Mouse (Mus musculus) layer of hippocampus, postnatal 10 days (tissue): ENCODE measurements around the gene Nek9. TPM values are rescaled to one million over a fixed set of nuclear protein-coding genes. Genes with fewer than 3 reads are reported as not detected.

Source experiments
- DNase-seq, 2 experiments: peaks; one replicate each; pipeline ENCODE4 v3.0.0; 2021; ENCODE audit warnings: low spot score in 2 of 2
- total RNA-seq, 2 experiments: library from RNA; stranded (reverse); gene quantifications; 2 replicates each; pipeline ENCODE4 v1.2.3; 2021

The Nek9 gene
- total RNA-seq, 2 experiments from 2014 or later, result 29.6 to 31.7 TPM

DNA sequence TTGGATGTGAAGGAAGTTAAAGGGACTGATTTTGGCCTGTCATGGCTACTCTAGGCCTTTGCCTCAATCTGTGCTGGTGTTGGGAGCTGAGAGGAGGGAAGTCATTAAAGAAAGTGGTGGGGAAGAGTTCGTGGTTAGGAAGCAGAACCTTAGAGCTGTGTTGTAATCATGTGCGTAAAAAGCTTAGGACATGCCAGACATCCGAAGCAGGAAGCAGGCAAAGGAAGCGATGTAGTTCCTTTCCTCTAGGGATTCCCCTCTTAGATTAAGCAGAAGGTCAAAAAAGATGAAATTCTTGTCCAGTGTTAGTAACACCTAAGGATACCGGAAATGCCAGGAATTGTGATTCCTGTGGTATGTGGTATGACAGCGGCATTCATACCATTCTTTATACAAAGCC, 9.2 kb upstream of the Nek9 start:
- DNase-seq, result no peak

DNA sequence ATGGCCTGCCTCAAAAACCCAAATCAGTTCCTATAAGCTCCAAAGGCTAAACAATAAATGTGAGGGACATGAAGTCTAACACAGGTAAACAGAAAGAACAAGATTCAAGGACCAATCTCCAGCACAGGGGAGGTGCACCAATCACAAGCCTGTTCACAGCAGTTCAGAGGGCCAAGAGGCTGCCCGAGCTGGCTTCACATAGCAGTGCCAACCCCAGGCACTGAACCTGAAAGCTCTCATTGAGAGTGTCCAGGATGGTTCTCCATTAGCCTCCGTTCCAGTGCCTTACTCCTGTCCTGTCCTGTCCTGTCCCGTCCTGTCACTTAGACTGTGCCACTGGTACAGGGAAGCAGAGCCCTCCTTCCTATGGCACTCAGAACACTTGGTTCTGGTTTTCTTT, 8.0 kb upstream of the Nek9 start:
- no peak for DNase-seq

DNA sequence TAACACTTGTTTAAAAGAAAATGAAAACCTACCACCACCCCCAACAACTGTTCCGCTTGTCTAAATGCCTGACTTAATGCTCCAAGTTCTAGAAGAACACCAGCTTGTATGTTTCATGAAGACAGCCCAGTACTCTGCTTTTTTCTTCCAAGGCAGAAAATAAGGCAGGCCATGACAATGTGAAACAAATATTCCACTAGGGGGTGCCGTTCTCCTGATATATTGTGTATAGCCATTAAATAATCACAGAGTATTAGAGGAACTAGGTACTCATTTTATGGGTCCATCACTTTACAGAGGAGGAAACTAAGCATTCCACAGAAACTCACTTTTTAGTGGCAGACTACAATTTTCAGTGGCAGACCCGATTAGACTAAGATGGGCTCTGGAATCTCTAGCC, 7.2 kb upstream of the Nek9 start:
- DNase-seq, result peak; percentile 39 to 52

DNA sequence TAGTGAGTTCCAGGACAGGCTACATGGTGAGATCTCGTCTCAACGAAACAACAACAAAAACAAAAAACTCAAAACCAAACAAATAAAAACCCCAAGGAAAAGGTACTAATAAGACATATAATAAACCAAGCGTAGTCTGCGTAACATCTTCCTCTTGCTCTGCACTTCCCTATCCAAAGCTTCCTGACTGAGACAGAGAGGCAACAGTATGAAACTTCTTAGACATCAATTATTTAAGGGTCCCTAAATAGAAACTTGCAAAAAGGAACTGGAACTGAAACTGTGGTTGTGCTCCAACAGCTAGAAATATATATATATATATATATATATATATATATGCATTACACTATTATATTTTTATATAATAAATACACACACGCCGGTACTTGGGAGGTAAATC, 6.4 kb upstream of the Nek9 start:
- DNase-seq, result no peak

DNA sequence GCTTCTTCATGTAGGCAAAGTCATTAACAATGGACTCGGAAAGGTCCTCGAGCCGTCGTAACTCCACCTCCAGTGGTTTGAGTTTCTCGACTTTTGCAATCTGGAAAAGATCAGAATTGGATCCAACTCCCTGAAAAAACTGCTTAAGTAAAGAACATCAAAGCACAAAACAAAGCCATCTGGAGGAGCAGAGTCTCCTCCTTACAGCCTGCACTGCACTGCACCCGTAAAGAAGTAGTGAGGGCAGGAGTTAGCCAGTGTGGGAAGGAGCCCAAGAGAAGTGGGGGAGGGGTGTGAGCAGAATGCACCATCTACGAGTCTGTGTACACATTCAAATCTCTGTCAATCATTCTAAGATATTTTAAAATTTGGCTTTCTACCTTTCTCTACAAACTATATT, 5.1 kb upstream of the Nek9 start:
- DNase-seq, result no peak

DNA sequence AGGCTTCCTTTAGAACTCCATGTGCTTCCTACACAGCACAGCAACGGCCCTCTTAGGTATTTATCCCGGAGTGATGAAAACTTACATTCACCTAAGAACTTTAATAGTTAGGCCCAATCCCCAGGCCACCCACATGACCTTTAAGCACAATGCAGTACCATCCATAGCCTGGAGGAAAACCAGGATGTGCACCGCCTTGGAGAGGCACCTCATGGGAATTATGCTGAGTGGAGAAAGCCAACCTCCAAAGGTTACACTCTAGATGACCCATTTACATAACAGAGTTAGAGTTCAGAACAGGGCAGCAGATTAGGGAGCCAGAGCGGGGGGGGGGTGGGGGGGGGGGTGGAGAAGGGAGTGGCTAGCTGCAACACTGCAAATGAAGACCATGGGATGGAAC, 3.1 kb upstream of the Nek9 start:
- no peak for DNase-seq

DNA sequence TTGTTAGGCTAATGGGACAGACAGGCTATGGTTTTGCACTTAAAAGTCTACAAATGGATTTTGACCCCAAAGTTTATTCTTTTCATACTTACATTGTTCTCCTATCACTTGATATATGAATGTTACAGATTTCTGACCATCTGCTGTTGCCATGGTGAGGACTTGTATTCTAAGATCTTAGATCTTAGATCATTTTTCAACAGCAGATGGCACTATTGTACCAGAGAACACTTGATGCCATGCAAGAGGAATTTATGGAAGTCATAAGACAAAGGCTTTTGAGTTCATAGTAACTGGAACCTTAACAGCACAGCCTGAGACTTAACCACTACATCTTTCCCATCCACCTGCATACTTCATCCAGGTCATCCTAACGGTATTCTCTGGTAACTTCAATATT, 2.0 kb upstream of the Nek9 start:
- no peak for DNase-seq

DNA sequence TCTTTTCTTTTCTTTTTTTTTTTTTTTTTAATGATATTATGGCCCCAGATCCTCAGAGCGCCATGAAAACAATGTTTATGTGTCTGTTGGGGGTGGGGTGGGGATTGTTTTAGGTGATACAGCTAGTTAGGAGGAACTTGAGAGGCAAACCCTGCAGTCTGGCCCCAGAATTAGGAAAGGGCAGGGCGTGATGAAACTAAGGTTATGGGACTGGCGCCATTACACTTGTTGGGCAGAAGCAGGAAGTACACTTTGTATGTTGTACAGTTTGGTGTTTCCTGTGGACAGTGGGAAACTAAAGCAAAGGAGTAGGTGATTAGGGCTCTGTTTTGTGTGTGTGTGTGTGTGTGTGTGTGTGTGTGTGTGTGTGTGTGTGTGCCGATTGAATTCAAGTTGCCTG, 785 bp upstream of the Nek9 start:
- DNase-seq, result no peak

DNA sequence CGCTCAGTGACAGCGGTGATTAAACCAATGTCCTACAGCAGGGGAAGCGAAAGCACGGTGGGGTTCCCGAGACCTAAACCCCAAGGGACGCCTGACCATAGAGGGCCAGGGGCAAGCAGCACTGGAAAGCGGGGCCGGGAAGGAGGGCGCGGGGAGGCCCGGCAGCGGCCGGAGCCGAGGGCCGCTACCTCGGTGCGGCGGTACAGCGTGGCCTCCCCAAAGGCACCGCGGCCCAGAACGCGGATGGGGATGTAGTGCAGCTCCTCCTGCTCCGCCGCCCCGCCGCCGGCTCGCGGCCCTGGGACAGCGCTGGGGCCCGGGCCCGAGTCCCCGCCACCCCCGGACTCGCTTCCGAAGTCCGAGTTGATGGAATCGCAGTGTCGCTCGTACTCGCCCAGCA, 347 bp downstream of the Nek9 start:
- no peak for DNase-seq

DNA sequence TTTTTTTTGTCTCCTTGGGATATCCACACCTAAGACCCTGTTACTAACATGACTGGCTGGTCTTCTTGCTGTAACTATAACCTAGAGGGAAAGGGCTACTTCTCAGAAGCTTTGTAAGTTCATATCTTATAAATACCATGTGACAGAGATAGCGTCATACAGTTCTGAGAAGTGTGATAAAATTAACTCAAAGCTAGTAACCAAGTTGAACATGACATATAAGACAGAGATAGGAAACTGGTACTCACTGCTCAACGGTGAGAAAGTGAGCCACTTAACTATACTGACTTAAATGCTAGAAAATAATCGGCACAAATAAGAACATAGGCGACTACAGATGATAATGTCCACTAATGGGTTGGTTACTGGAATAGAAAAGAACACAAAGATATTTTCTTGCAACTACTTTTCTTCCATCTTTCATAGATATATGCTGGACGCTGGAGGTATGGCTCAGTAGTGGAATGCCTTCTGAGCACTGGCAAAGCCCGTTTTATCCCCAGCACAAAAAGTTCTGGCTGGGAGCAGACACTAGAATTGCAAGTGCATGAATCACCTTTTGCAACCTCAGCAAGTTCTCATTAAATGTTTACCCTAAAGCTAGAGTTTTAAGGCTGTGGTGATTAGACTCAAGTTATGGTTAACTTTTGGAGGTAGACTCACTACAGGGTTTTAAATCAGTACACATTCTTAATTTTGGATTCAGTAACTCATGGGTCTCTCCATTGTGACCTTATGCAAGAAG, 1.4 kb downstream of the Nek9 start:
- no peak for DNase-seq

DNA sequence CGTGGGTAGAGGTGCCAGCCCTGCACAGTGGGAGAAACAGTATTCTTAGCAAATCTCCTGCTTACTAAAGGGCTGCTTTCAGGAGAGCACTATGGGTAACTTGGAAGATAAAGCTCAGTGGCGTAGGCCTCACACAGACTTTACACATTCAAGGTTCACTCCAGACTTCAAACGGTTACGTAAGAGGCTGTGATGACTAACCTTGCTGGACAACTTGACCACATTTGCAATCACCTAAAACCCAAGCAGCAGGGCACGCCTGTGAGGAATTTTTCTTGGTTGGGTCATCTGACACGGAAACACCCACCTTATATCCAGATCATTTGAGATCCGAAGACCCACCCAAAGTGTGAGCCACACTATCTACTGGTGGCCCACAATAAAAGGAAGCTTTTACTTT, 9.0 kb downstream of the Nek9 start:
- no peak for DNase-seq

DNA sequence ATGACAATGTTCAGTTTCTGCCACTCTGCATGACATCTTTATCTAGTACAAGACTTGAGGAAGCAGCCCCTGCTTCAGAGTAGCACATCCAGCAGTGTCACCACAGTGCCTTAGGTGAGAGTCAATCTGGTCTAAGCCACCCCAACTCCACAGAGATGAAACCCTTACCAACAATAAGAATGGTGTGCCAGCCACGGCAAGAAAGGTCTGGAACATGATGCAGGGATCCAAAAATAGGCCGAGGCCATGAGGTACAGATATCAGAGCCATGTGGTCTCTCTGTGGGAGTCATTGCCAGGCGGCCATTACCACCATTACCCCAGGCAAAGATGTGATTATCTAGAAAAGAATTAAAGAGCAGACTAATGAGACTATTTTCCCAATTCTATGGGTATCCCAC, 30.5 kb downstream of the Nek9 start:
- no peak for DNase-seq

DNA sequence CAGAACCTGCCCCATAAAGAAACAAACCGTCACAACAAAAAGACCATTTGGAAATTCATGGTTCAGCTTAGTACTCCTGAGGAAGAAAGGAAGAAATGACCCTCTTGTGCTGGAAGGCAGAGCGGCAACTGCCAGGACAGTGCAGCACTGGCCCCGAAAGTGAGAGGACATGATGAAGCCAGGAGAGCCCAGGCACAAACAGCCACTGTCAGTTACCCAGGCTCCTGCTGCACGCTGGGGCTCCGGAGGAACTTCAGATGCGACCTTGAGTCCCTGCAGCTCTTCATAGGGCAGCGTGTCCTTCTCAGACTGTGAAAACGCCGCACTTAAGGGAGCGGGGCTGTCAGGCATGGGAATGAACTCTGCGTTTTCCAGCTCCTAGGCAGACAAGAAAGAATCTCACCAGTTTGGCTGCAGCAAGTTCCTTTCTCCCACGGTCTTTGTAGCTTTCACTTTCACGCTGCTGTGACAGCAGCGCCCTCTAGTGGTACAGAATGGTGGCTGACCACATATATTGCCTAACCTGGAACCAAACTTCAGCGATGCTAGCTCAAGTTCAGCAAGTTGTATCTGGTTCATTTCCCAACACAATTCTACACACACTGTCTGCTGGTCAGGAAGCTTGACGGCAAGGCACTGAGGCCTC, 33.8 kb downstream of the Nek9 start:
- DNase-seq, result peak; percentile 89

DNA sequence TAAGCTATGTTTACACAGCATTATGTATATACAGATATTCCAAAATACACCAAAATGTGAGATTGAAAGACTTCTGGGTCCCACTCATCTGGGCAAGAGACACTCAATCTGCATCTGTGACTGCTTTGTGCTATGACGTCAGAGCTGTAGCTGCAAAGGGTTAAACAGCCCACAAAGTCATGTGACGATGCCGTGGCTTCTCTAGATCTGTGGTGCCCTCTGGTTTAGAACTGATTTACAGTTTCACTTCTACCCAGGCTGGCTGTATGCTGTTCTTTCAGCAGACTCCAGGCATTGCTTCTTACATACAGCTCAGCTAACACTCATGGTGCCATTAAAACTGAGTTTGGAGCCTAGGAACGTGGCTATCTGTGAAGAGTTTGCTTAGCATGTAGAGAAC, 34.4 kb downstream of the Nek9 start:
- no peak for DNase-seq

DNA sequence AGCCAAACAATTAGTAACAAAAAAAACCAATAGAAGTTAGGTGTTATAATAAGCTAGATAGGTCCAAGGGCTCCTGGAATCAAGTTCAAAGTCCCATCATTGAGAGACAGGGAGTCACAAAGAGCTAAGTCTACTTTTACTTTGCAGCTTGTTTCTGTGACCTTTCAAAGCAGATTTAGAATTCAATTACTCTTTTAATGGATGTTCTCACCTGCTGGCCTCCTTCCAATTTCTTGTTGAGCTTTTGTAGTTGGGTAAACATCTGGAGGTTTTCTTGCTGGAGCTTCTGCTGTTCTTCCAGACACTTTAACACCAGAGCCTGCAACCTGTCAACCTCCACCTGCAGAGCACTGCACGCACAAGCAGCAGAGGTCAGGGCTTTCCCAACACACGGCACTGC, 35.9 kb downstream of the Nek9 start:
- no peak for DNase-seq

DNA sequence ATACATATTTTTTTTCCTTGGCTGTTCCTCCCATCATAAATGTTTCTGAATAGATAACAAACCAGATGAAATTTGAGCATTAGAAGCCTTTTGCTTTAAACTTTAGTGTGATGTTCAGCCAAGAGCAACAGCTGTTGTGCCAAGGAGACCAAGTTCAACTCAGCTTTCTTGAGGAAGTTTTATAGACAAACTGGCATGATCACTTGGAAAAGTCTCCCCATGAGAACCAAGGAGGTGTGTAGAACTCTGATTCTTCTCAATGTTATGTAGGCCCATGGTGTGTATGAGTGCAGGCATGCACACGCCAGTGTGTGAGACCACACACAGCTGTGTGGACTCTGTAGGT, 40.4 kb downstream of the Nek9 start:
- no peak for DNase-seq

DNA sequence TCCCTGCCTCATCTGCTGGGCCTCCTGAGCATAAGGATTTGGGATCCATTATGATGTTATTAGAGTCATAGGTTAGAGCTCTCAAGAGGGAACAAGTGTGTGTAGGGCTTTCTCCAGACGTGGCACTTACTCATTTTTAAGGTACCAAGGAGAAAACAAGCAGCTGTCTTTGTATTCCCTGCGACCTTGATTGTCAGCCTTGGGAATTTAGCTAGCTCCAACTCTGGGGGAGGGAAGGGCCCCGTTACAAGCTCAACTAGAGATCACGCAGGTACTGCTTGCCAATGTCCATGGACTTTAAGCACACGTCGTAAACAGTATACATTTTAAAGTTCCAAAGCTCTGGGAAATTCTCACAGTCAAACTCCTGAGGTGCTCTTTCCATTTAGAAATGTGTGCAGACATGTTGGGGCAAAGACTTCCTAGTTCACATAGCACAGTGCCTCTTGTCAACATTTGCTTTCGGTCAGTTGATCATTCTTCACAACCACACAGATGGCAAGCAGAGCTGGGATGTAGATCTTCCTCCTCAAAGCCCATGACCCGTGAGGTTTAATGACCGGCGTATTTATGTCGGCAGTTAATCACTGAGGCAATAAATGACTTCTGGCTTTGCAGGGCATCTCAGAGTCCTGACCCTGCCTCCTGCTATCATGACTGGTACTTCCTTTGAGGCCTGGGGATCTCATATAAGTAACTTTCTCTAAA, 40.9 kb downstream of the Nek9 start:
- DNase-seq, result no peak

DNA sequence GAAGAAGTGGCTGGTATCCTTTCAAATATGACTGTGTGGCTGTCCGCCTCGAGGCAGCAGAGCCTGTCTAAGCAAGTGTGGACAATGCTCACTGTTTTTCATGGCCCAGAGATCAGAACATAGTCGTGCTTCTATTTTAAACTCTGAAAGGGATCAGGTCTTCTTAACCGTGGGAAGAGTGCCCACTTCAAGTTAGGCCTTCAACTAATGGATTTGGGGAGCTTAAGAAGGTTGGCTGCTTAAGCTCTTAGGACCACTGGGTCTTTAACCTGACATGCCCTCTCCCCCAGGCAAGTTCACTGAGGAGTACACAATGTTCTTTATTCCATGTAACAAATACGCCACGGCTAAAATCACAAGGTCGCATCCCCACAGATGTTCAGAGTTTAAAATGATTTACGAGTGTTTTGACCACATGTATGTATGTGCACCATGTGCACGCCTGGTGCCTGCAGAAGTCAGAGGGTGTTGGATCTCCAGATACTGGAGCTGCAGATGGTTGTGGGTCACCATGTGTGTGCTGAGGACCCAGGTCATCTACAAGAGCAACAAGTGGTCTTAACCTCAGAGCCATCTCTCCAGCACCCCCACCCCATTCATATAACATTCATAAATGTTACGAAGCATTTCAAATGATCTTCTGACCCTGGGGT, 41.7 kb downstream of the Nek9 start:
- DNase-seq, result no peak

DNA sequence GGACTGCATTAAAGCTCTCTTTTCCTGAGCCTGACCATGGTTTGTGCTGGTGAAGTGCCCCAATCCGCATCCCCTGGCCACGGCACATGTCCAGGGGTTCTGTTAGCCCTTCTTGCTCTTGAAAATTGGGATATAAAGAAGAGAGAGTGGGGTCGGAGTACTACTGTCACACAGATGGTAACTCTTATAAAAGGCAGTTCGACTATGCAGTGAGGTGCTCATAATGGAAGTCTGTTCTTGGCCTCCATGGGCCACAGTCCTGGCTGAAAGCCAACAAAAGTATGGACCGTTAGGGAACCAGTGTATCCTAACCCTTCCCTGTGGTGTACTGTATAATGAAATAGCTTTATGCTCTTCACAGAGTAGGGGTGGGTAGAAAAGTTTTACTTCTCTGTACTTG, 42.2 kb downstream of the Nek9 start:
- no peak for DNase-seq

DNA sequence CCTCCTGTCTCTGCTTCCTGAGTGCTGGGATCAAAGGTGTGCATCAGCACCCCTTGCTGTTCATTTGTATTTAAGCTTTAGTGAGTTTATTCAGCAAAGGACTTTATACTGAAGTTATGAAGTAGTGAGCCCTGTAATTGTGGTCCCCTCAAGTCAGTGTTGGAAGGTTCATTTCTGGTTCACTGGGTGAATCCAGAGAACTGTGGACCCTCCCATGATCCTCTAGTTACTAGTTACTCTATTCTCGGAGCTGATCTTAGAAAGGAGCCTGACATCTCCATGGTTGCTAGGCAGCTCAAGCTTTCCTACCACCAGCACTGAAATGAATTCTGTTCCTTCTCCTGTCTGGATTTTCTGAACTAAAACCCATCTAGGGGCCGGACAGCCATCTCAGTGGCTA, 43.7 kb downstream of the Nek9 start:
- no peak for DNase-seq

DNA sequence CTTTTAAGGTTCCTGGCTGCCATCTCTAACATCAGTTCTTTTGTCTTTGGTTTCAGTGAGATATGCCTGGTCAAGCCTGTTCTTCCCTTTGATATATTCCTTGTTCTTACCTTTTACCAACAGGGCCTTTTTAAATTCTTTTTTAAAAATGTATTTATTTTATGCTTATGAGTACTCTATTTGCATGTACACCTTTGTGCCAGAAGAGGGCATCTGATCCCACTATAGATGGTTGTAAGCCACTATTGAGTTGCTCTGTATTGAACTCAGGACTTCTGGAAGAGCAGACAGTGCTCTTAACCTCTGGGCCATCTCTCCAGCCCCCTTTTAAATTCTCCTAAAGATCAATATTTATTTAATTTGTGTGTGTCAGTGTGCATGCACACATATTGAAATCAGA, 46.3 kb downstream of the Nek9 start:
- no peak for DNase-seq

DNA sequence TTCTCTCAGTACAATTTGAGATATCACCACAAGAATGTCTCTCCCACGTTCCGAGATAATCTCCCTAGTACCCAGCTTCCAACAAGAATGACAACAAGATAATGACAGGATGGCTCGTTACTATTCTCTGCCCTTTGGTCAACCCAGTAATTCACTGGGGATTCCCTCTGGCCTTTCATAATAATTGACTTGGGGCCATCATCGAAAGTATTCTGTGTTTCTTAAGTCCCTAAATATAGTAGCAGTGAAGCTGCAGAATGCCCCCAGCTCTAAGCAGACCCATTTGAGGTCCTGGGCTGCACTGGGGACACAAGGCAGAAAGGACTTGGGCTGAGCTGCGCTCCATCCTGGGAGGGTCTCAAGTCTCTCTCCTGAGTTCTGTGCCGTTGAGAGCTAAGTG, 46.9 kb downstream of the Nek9 start:
- no peak for DNase-seq
